Mouse (Mus musculus) intestine, embryonic 14.5 days (tissue): ENCODE measurements around the gene Tsen54. TPM values are rescaled to one million over a fixed set of nuclear protein-coding genes. Genes with fewer than 3 reads are reported as not detected.

Experiments
- ATAC-seq: fragments of 200-750 bp; cut with Nextera tagmentation; replicated peaks from 2 replicates; pipeline ENCODE4 v1.8.0; 2017; ENCODE audit warnings: low read depth, moderate number of reproducible peaks, moderate TSS enrichment, moderate library complexity; ENCODE audit not compliant: low FRiP score, low TSS enrichment
- DNase-seq: peaks from one replicate; pipeline ENCODE4 v3.0.0-alpha.2; 2018; ENCODE audit warnings: low spot score
- H3K27ac ChIP-seq: fragments of 300-500 bp; sonication (generic); 2 replicates; pipeline ENCODE4 v1.5.1; 2014; ENCODE audit warnings: low read depth, mild to moderate bottlenecking, control low read depth
- H3K27me3 ChIP-seq: fragments of 300-500 bp; sonication (generic); replicated peaks from 2 replicates; pipeline ENCODE4 v1.6.1; 2014; ENCODE audit warnings: low read length, control low read depth; ENCODE audit not compliant: control insufficient read depth, insufficient read depth
- H3K36me3 ChIP-seq: fragments of 300-500 bp; sonication (generic); 2 replicates; pipeline ENCODE4 v1.6.1; 2014; ENCODE audit warnings: low read length, control low read depth; ENCODE audit not compliant: control insufficient read depth, insufficient read depth
- H3K4me1 ChIP-seq: fragments of 300-500 bp; sonication (generic); replicated peaks from 2 replicates; pipeline ENCODE4 v1.6.1; 2014; ENCODE audit warnings: low read length, control low read depth, mixed read lengths; ENCODE audit not compliant: control insufficient read depth, insufficient read depth
- H3K4me2 ChIP-seq: fragments of 300-500 bp; sonication (generic); 2 replicates; pipeline ENCODE4 v1.6.1; 2014; ENCODE audit warnings: low read length
- H3K4me3 ChIP-seq: fragments of 300-500 bp; sonication (generic); 2 replicates; pipeline ENCODE4 v1.5.1; 2014; ENCODE audit warnings: low read depth, low read length, control low read depth, mixed read lengths
- H3K9ac ChIP-seq: fragments of 300-500 bp; sonication (generic); 2 replicates; pipeline ENCODE4 v1.6.1; 2014; ENCODE audit warnings: mild to moderate bottlenecking, low read length
- H3K9me3 ChIP-seq: fragments of 300-500 bp; sonication (generic); 2 replicates; pipeline ENCODE4 v1.6.1; 2016; ENCODE audit warnings: low read length, control low read depth; ENCODE audit not compliant: control insufficient read depth
- WGBS: fragments of 180-500 bp; shearing (Covaris S2); extraction: QIAGEN DNeasy Blood & Tissue Kit; methylation state at CpG from one replicate; pipeline ENCODE4 v1.1.7; 2014; 5-methylcytosine and 5-hydroxymethylcytosine counted together
- polyA plus RNA-seq: library from polyadenylated mRNA; unstranded; fragments of >200 nt; fragmentation: Nextera tagmentation; extraction: Ambion mirVana; gene quantifications from 2 replicates; pipeline ENCODE4 v1.2.1, GENCODE M21; 2014

Gene Tsen54
- polyA plus RNA-seq, 1 experiment from 2014 or later = 30.7 TPM

DNA sequence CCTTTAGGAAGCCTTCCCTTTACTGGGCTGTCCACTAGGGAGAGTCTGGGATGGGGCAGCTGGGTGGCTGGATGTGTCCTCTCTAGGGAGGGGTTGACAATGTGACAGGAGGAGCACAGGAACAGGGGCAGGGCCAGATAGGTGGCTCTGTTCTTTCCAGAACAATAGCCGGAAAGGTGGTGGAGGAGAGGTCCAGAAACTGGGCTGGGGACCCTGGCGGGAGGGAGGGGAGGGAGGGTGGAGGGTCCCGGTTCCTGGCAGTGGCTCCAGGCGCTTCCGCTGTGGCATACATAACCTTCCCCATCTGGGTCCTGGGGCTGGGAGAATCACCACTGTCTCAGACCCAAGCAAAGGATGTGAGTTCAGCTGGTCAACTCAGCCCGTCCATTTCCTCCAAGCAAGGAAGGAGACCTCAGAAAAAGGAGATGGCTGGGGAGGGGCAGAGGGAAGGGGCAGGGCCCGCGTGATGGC is 5.2 kb upstream of the Tsen54 start:
- DNase-seq (no peak), ATAC-seq (no peak)
- peaks cover 40% of the 10 kb centered on the region for H3K36me3 ChIP-seq
- H3K27ac ChIP-seq = peak overlapping the region; percentile 44; the same call in 1 of the 2 replicates
- peaks cover 40% of the 10 kb centered on the region for H3K4me1 ChIP-seq
- no peak overlapping the region for H3K4me3 ChIP-seq
- H3K9me3 ChIP-seq = no peaks in the 10 kb centered on the region
- H3K4me2 ChIP-seq = peak overlapping the region; percentile 24
- no peaks in the 10 kb centered on the region for H3K27me3 ChIP-seq
- peak overlapping the region; percentile 16; the same call in 1 of the 2 replicates for H3K9ac ChIP-seq
- WGBS = 51% methylated on average over 8 of the region's 8 CpGs

- WGBS = 72% methylated on average over 14 of the region's 14 CpGs
- Histone ChIP-seq H3K4me3 (no peak overlapping the region), H3K4me2 (peak overlapping the region; percentile 24), H3K27me3 (no peaks in the 10 kb centered on the region), H3K9ac (0 out of 2 replicates have a peak overlapping the region, but pooled peaks have one; percentile 5), H3K27ac (no peak overlapping the region), H3K4me1 (peaks cover 42% of the 10 kb centered on the region), H3K36me3 (peaks cover 30% of the 10 kb centered on the region), H3K9me3 (no peaks in the 10 kb centered on the region)
- DNase-seq = no peak
- ATAC-seq = no peak
These were observed 4.1 kb upstream of the Tsen54 start for GRCm38 (mm10) chr11:115810377-115810776.

- Histone ChIP-seq H3K4me2 (peak overlapping the region; percentile 80), H3K9ac (peak overlapping the region; percentile 82; the same call in 1 of the 2 replicates), H3K4me1 (peaks cover 46% of the 10 kb centered on the region), H3K27me3 (no peaks in the 10 kb centered on the region), H3K4me3 (peak overlapping the region; percentile 82; the same call in 1 of the 2 replicates), H3K9me3 (no peaks in the 10 kb centered on the region), H3K36me3 (peaks cover 21% of the 10 kb centered on the region; the same call in 1 of the 2 replicates), H3K27ac (no peak overlapping the region)
- no peak for ATAC-seq
- WGBS = 74% methylated on average over 20 of the region's 20 CpGs
- no peak for DNase-seq
These were observed 3.0 kb upstream of the Tsen54 start for GRCm38 (mm10) chr11:115811381-115812093.

DNA sequence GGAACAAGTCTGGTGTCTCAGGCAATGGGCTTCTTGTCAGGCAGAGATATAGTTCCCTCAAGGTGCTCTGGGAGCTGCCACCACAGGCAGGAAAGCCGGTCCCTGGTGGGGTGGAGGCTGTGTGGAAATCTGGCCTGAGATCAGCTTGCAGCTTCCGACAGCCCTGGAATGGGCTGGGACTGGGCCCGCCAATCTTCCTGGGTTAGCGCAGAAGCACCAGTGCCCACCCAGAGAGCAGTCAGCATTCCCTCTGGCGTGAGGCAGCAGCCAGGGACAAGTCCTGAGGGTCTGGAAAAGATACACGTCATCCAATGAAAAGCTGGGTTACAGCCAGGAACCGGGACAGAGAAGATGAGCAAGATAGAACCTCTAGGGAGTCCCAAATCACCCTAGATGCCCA is 2.4 kb upstream of the Tsen54 start:
- Histone ChIP-seq H3K4me3 (peak overlapping the region; percentile 82), H3K27me3 (no peaks in the 10 kb centered on the region), H3K27ac (no peak overlapping the region), H3K36me3 (peaks cover 19% of the 10 kb centered on the region; the same call in 1 of the 2 replicates), H3K4me2 (peak overlapping the region; percentile 80), H3K9me3 (no peaks in the 10 kb centered on the region), H3K9ac (peak overlapping the region; percentile 82; the same call in 1 of the 2 replicates), H3K4me1 (peaks cover 46% of the 10 kb centered on the region)
- WGBS = 31% methylated on average over 7 of the region's 7 CpGs
- ATAC-seq (no peak), DNase-seq (no peak)

- DNase-seq (no peak), ATAC-seq (peak; percentile 16; the same call in 1 of the 2 replicates)
- Histone ChIP-seq H3K9me3 (no peaks in the 10 kb centered on the region), H3K4me3 (peak overlapping the region; percentile 82), H3K27ac (peak overlapping the region; percentile 71), H3K9ac (peak overlapping the region; percentile 82), H3K27me3 (no peaks in the 10 kb centered on the region), H3K4me1 (peaks cover 46% of the 10 kb centered on the region), H3K36me3 (peaks cover 15% of the 10 kb centered on the region; the same call in 1 of the 2 replicates), H3K4me2 (peak overlapping the region; percentile 80)
- 4% methylated on average over 28 of the region's 28 CpGs for WGBS
These were observed 1.7 kb upstream of the Tsen54 start for GRCm38 (mm10) chr11:115812533-115813420.

GRCm38 (mm10) chr11:115813507-115814296 is 822 bp upstream of the Tsen54 start, which contains the start of gene Caskin2:
Gene Caskin2 (minus strand): TSS chr11:115813639.
- WGBS = 0% methylated on average over 43 of the region's 44 CpGs
- Histone ChIP-seq H3K4me2 (peak within 1 kb of the TSS; percentile 80), H3K4me1 (peaks cover 39% of the 10 kb centered on the region), H3K9ac (peak within 1 kb of the TSS; percentile 82), H3K36me3 (peaks cover 15% of the 10 kb centered on the region; the same call in 1 of the 2 replicates), H3K4me3 (peak within 1 kb of the TSS; percentile 82), H3K27me3 (no peaks in the 10 kb centered on the region), H3K9me3 (no peaks in the 10 kb centered on the region), H3K27ac (peak within 1 kb of the TSS; percentile 71)
- peak; percentile 99 for DNase-seq
- peak; percentile 93 for ATAC-seq

GRCm38 (mm10) chr11:115817331-115817730 is 2.8 kb downstream of the Tsen54 start:
- Histone ChIP-seq H3K27ac (no peak overlapping the region), H3K9ac (no peak overlapping the region), H3K9me3 (no peaks in the 10 kb centered on the region), H3K27me3 (no peaks in the 10 kb centered on the region), H3K4me2 (no peak overlapping the region), H3K36me3 (peaks cover 30% of the 10 kb centered on the region), H3K4me3 (no peak overlapping the region), H3K4me1 (peaks cover 11% of the 10 kb centered on the region)
- ATAC-seq (no peak), DNase-seq (no peak)
- WGBS = 88% methylated on average over 5 of the region's 5 CpGs
